Mouse (Mus musculus): ENCODE measurements around the gene Tbc1d1.

DNA sequence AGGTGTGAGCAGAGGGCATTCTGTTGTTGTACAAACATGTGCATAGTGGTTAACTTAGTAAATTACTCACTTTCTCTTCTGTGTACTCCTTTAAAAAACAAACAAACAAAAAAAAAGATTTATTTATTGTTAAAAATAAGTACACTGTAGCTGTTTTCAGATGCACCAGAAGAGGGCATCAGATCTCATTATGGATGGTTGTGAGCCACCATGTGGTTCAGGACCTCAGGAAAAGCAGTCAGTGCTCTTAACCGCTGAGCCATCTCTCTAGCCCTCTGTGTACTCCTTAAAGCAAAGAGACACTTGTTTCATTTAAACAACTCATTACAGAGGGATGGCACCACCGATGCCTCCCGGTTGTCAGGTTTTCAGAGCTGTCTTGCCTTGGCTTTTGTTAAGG is 46.9 kb upstream of the Tbc1d1 start:
- TF ChIP-seq CTCF (IDR thresholded peaks at IDR 0.05; ENCODE audit: low read depth, low read length) (no peak), POLR2A (IDR thresholded peaks at IDR 0.05; ENCODE audit: borderline replicate concordance, low read depth, low read length) (no peak)
